Mouse (Mus musculus): Measurements from ENCODE around the gene Cyp4f18.

GRCm38 (mm10) chr8:72005912-72006311, 3.5 kb downstream of the Cyp4f18 start:
- TF ChIP-seq USF2 (conservative IDR thresholded peaks at IDR 0.05; ENCODE audit: low read depth, low read length) (no peak), MEF2A (IDR thresholded peaks at IDR 0.05; ENCODE audit: borderline replicate concordance, low read depth, low read length) (no peak), POLR2A (IDR thresholded peaks at IDR 0.05; ENCODE audit: low read depth, low read length) (no peak), CTCF (conservative IDR thresholded peaks at IDR 0.05 in 1 of 2, IDR thresholded peaks at IDR 0.05 in 1 of 2; ENCODE audit: low read depth in 2 of 2, low read length in 2 of 2) (no peak)

All from CH12.LX (cell line).